Mouse (Mus musculus) kidney, embryonic 16.5 days (tissue): Measurements from ENCODE around the gene Tfdp1. TPM values are rescaled to one million over a fixed set of nuclear protein-coding genes. Genes with fewer than 3 reads are reported as not detected.

Experiments used
- ATAC-seq: fragments of 200-750 bp; cut with Nextera tagmentation; 2 replicates; pipeline ENCODE4 v1.8.0; 2017; ENCODE audit warnings: moderate TSS enrichment; ENCODE audit not compliant: low FRiP score, low TSS enrichment
- H3K27ac ChIP-seq: fragments of 300-500 bp; sonication (generic); 2 replicates; pipeline ENCODE4 v1.5.1; 2014; ENCODE audit warnings: low read length
- H3K27me3 ChIP-seq: fragments of 300-500 bp; sonication (generic); 2 replicates; pipeline ENCODE4 v1.6.1; 2014; ENCODE audit warnings: low read length, control low read depth, mixed read lengths; ENCODE audit not compliant: insufficient read depth
- H3K36me3 ChIP-seq: fragments of 300-500 bp; sonication (generic); 2 replicates; pipeline ENCODE4 v1.6.1; 2014; ENCODE audit warnings: low read length, control low read depth, mixed read lengths; ENCODE audit not compliant: insufficient read depth
- H3K4me1 ChIP-seq: fragments of 300-500 bp; sonication (generic); 2 replicates; pipeline ENCODE4 v1.6.1; 2014; ENCODE audit warnings: low read length, control low read depth, mixed read lengths; ENCODE audit not compliant: insufficient read depth
- H3K4me2 ChIP-seq: fragments of 300-500 bp; sonication (generic); replicated peaks from 2 replicates; pipeline ENCODE4 v1.6.1; 2014; ENCODE audit warnings: low read depth, low read length
- H3K4me3 ChIP-seq: fragments of 300-500 bp; sonication (generic); 2 replicates; pipeline ENCODE4 v1.5.1; 2014; ENCODE audit warnings: mild to moderate bottlenecking, low read length
- H3K9ac ChIP-seq: fragments of 300-500 bp; sonication (generic); replicated peaks from 2 replicates; pipeline ENCODE4 v1.6.1; 2014; ENCODE audit warnings: low read length
- H3K9me3 ChIP-seq: fragments of 300-500 bp; sonication (generic); 2 replicates; pipeline ENCODE4 v1.6.1; 2016; ENCODE audit warnings: low read length, control low read depth
- WGBS: fragments of 180-500 bp; shearing (Covaris S2); extraction: QIAGEN DNeasy Blood & Tissue Kit; methylation state at CpG from one replicate; pipeline ENCODE4 v1.1.7; 2014; 5-methylcytosine and 5-hydroxymethylcytosine counted together
- polyA plus RNA-seq: library from polyadenylated mRNA; unstranded; fragments of >200 nt; fragmentation: Nextera tagmentation; extraction: Ambion mirVana; gene quantifications from 2 replicates; pipeline ENCODE4 v1.2.1, GENCODE M21; 2015

Gene Tfdp1
- polyA plus RNA-seq, 1 experiment from 2014 or later, result 159 TPM

GRCm38 (mm10) chr8:13350052-13350451, 11.5 kb downstream of the Tfdp1 start:
- no peaks in the 10 kb centered on the region for H3K27me3 ChIP-seq
- ATAC-seq, result no peak
- WGBS, result 80% methylated on average over 7 of the region's 7 CpGs
- H3K9ac ChIP-seq, result no peak overlapping the region
- no peaks in the 10 kb centered on the region for H3K9me3 ChIP-seq
- H3K27ac ChIP-seq, result no peak overlapping the region
- no peaks in the 10 kb centered on the region for H3K4me1 ChIP-seq
- H3K4me3 ChIP-seq, result no peak overlapping the region
- peaks cover 79% of the 10 kb centered on the region for H3K36me3 ChIP-seq
- no peak overlapping the region for H3K4me2 ChIP-seq

DNA sequence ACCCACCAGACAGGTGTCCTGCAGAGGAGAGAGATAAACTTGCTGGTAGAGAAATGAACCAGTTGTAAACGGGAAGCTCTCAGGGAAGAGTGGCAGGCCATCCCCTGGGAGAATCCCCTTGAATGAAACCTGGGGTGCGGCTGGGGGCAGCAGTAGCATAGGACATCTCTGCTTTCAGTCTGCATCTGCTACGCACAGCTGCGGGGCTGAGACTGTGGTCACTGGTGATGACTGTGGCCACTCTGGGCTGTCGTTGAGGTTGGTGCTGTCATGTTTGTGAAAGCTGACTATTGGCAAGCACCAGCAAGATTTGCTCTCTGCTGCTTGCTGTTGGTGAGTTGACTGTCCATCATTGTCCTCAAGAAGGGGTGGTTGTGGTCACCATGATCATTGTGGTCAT, 13.0 kb downstream of the Tfdp1 start:
- Histone ChIP-seq H3K9me3 (no peaks in the 10 kb centered on the region), H3K4me1 (no peaks in the 10 kb centered on the region), H3K9ac (no peak overlapping the region), H3K27ac (no peak overlapping the region), H3K4me2 (no peak overlapping the region), H3K36me3 (peaks cover 74% of the 10 kb centered on the region), H3K4me3 (no peak overlapping the region), H3K27me3 (no peaks in the 10 kb centered on the region)
- no peak for ATAC-seq
- 89% methylated on average over 5 of the region's 5 CpGs for WGBS

DNA sequence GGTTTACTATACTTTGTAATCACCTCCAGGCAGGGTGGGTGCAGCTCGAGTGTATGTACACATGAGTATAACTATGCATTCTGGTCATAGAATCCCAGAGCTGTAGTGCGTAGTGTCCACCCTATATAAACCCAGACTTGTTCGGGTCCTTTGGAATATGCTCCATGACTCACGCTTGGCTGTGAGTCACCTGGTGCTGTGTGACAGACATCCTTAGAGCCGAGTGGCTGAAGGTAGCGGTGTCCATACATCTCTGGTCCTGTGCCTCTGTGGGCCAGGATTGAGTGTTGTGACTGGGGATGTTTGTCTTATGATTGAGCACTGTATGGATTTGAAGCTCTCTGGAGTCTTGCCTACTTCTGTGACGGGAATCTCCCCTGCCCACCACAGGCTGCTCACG, 14.1 kb downstream of the Tfdp1 start:
- Histone ChIP-seq H3K4me2 (no peak overlapping the region), H3K9me3 (no peaks in the 10 kb centered on the region), H3K27ac (no peak overlapping the region), H3K27me3 (no peaks in the 10 kb centered on the region), H3K4me3 (no peak overlapping the region), H3K4me1 (no peaks in the 10 kb centered on the region), H3K36me3 (peaks cover 76% of the 10 kb centered on the region), H3K9ac (no peak overlapping the region)
- ATAC-seq, result no peak
- 85% methylated on average over 8 of the region's 8 CpGs for WGBS

- ATAC-seq, result no peak
These were observed 14.7 kb downstream of the Tfdp1 start for GRCm38 (mm10) chr8:13353155-13353833.

GRCm38 (mm10) chr8:13353883-13354282, 15.3 kb downstream of the Tfdp1 start:
- ATAC-seq, result no peak
- Histone ChIP-seq H3K27me3 (no peaks in the 10 kb centered on the region), H3K9ac (no peak overlapping the region), H3K4me2 (no peak overlapping the region), H3K4me3 (no peak overlapping the region), H3K9me3 (no peaks in the 10 kb centered on the region), H3K27ac (no peak overlapping the region), H3K36me3 (peaks cover 74% of the 10 kb centered on the region), H3K4me1 (no peaks in the 10 kb centered on the region)
- WGBS, result 89% methylated on average over 4 of the region's 4 CpGs

More at GRCm38 (mm10) chr8:13353155-13353833, 14.7 kb downstream of the Tfdp1 start:
- H3K9ac ChIP-seq, result no peak overlapping the region
- WGBS, result 76% methylated on average over 9 of the region's 9 CpGs
- no peak overlapping the region for H3K4me2 ChIP-seq
- H3K27ac ChIP-seq, result no peak overlapping the region
- peaks cover 74% of the 10 kb centered on the region for H3K36me3 ChIP-seq
- no peak overlapping the region for H3K4me3 ChIP-seq
- H3K27me3 ChIP-seq, result no peaks in the 10 kb centered on the region
- no peaks in the 10 kb centered on the region for H3K9me3 ChIP-seq
- H3K4me1 ChIP-seq, result no peaks in the 10 kb centered on the region

DNA sequence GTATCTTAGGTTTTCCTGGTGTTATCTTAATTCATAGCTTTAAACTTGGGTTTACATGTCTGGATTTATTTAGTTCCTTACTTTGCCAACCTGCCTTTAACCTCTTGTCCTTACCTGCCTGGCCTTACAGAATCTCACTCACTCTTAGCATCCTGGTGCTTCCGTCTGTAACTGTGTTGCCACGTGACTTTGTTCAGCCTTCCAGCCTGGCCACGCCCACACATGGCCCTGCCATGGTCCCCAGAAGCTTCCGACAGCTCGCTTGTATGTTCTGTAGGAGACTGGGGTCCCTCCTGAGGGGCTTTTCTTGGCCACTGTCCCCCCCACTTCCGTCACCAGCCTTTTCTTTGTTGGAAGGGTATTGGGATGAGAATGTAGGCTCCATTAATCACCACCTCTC, 17.7 kb downstream of the Tfdp1 start:
- no peak for ATAC-seq
- WGBS, result 70% methylated on average over 6 of the region's 6 CpGs
- no peak overlapping the region for H3K27ac ChIP-seq
- H3K9me3 ChIP-seq, result no peaks in the 10 kb centered on the region
- H3K4me3 ChIP-seq, result no peak overlapping the region
- no peaks in the 10 kb centered on the region for H3K27me3 ChIP-seq
- H3K36me3 ChIP-seq, result peaks cover 74% of the 10 kb centered on the region
- H3K9ac ChIP-seq, result no peak overlapping the region
- no peaks in the 10 kb centered on the region for H3K4me1 ChIP-seq
- no peak overlapping the region for H3K4me2 ChIP-seq

GRCm38 (mm10) chr8:13356681-13357080, 18.1 kb downstream of the Tfdp1 start:
- Histone ChIP-seq H3K4me1 (no peaks in the 10 kb centered on the region), H3K4me2 (no peak overlapping the region), H3K36me3 (peaks cover 74% of the 10 kb centered on the region), H3K9ac (no peak overlapping the region), H3K27me3 (no peaks in the 10 kb centered on the region), H3K4me3 (no peak overlapping the region), H3K27ac (no peak overlapping the region), H3K9me3 (no peaks in the 10 kb centered on the region)
- 64% methylated on average over 10 of the region's 10 CpGs for WGBS
- ATAC-seq, result no peak

DNA sequence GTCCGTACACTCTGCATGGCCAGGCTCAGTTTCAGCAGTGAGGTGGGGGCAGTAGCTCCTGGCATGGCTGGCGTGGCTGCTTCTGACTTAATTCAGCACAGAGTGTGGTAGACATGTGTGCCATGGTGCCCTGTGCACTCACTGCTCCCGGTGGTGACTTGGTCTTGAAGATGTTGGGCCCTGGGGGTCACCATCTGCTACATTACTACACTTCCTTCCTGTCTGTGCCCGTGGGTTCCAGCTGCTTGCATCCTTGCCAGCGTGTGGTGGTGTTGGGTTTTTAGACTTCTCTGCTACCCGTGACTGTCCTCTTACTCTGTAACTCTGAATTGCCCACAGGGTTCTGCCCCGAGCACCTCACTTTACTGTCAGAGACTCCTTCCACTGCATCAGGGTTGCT, 21.7 kb downstream of the Tfdp1 start:
- H3K36me3 ChIP-seq, result peaks cover 89% of the 10 kb centered on the region
- H3K9ac ChIP-seq, result no peak overlapping the region
- no peak overlapping the region for H3K4me2 ChIP-seq
- no peak for ATAC-seq
- H3K27ac ChIP-seq, result no peak overlapping the region
- H3K4me1 ChIP-seq, result no peaks in the 10 kb centered on the region
- no peaks in the 10 kb centered on the region for H3K27me3 ChIP-seq
- H3K4me3 ChIP-seq, result no peak overlapping the region
- 89% methylated on average over 7 of the region's 7 CpGs for WGBS
- no peaks in the 10 kb centered on the region for H3K9me3 ChIP-seq

GRCm38 (mm10) chr8:13361865-13362264, 23.3 kb downstream of the Tfdp1 start:
- Histone ChIP-seq H3K27ac (no peak overlapping the region), H3K4me1 (no peaks in the 10 kb centered on the region), H3K4me2 (no peak overlapping the region), H3K36me3 (peaks cover 92% of the 10 kb centered on the region), H3K9ac (no peak overlapping the region), H3K9me3 (no peaks in the 10 kb centered on the region), H3K27me3 (no peaks in the 10 kb centered on the region), H3K4me3 (no peak overlapping the region)
- 98% methylated on average over 6 of the region's 6 CpGs for WGBS
- ATAC-seq, result no peak

DNA sequence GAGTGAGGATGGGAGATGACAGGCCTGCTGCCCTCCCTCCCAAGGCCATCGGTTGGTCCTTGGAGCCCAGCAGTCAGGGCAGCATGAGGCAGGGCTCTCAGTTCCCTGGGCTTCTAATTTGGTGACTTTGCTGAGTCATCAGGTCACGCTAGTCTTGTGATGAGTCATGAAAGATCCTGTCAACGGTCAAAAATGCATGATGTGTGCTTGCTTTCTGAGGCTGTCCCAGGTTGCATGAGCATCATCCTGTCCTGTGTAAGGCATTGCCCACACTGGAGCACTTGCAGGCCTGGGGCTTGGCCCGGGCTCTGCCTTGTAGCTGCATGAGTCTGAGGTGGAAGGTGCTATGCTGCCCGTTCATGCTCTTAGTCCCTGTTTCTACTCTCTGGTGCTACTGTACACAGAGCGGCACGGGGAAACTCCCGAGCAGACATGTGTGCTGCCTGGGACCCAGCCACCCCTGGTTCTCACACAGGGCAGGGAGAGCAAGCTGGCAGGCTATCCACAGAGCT, 34.7 kb downstream of the Tfdp1 start:
- no peaks in the 10 kb centered on the region for H3K27me3 ChIP-seq

More for the DNA sequence above, 34.7 kb downstream of the Tfdp1 start:
- ATAC-seq, result no peak
- Histone ChIP-seq H3K9ac (no peak overlapping the region), H3K4me2 (no peak overlapping the region), H3K36me3 (peaks cover 85% of the 10 kb centered on the region), H3K4me3 (no peak overlapping the region), H3K4me1 (no peaks in the 10 kb centered on the region), H3K27ac (no peak overlapping the region), H3K9me3 (no peaks in the 10 kb centered on the region)
- 89% methylated on average over 8 of the region's 8 CpGs for WGBS
